Mouse (Mus musculus) brain, embryonic 18.5 days (tissue): ENCODE results near the gene Gm3327.
"Not testable (repeated sequence)": the region's sequence is repeated elsewhere in the genome, so short reads cannot be mapped to it uniquely, and the experiment has no call there.

Experiments
- DNase-seq: peaks from one replicate; pipeline ENCODE4 v3.0.0-alpha.2; 2012; ENCODE audit warnings: low read depth, low spot score

Gm3327 gene

GRCm38 (mm10) chr14:44123551-44123950 is at the start of gene Gm3327:
Gene Gm3327, plus strand, starts transcription at chr14:44123851.
- not testable (repeated sequence) for DNase-seq

DNA sequence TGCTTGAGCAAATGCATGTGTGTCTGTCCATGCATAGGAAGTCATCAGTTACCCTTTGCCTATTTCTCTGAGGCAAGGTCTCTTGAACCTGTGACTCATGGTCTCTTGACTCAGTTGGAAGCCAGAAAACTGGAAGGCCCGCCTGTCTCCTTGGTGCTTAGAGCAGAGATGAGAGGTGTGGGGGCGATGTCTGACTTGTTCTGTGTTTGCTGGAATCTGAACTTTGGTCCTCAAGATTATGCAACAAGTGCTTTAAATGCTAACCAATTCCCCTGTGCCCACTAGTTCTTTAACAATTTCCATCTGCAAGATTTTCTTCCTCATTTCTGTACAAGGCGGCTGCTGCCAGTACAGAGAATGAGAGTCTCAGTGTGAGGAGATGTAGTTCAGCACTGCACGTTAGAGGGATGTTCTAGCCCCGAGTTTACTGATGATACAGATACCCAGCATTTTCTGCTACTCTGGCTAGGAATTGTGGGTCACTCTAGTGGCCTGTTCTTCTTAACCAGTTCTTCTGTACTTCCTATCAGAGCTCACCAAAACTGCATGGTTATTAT is 45.8 kb upstream of the Gm3327 start:
- DNase-seq, result not testable (repeated sequence)

- not testable (repeated sequence) for DNase-seq
These were observed 37.1 kb upstream of the Gm3327 start for GRCm38 (mm10) chr14:44086588-44086987.

DNA sequence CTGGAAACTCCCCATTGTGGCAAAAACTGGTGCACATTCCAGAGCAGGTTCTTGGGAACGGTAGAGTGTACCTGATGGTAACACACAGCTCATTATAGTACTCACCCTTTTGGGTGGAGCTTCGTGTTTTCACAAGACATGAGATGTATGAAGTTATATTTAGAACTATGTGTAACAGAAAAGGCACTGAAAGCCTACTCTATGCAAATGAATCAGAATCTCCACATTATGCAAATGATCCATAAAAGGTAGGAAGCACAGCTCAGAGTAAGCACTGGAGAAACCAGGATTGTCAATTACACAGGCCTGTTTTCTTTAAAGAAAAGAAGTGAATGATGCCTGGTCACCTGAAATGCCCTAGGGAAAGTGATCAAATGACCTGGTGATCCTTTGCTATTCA is 36.1 kb upstream of the Gm3327 start:
- not testable (repeated sequence) for DNase-seq

DNA sequence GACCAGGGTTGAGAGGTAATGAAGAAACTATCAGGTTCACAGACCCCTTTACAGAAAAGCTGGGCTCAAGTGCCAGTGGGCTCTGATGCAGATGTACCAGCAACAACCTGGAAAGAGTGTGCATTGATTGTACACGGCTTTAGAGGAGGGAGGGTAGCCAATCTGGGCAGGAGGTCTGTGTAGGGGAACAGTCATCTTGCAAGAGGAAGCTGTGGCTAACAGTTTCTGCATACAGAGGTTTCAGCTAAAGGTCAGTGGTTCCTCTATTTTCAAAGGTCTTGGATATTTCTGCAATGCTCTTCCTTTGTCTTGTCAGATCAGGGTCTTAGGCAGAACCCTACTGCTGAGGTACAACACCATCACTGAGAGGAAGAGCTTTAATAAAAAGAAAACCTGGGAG is 32.1 kb upstream of the Gm3327 start:
- DNase-seq, result not testable (repeated sequence)

- not testable (repeated sequence) for DNase-seq
These were observed 29.2 kb upstream of the Gm3327 start for GRCm38 (mm10) chr14:44094445-44094844.

GRCm38 (mm10) chr14:44100030-44100429 is 23.6 kb upstream of the Gm3327 start:
- DNase-seq, result not testable (repeated sequence)

DNA sequence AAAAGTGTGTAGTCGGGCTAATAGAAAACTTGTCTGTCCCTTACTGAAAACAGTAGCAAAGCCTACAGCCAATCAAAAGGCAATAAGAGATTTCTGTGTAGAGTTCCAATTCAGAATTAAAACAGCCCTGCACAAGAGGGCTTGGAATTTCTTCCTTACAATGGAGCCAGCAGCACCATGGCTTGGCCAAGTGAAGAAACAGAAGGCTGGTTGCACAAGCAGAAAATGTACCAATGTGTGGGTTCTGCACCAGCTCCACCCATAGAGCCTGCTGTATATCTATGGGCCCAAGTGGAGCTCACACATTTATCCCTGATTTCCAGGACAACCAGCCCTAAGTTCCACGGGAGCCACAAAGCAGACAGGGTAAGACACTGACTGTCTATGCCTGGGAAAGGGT is 21.3 kb upstream of the Gm3327 start, which contains the start of gene Ear2:
TSS of gene Ear2 (plus strand) at position 301 of the 400 bp plus-strand sequence.
- DNase-seq, result not testable (repeated sequence)

- DNase-seq, result no peak
These were observed 12.7 kb upstream of the Gm3327 start for GRCm38 (mm10) chr14:44110981-44111380.
